Mouse (Mus musculus) MEL (cell line): Measurements from ENCODE around the gene Gm28047. TPM values are rescaled to one million over a fixed set of nuclear protein-coding genes. Genes with fewer than 3 reads are reported as not detected.

ENCODE experiments used
- DNase-seq: peaks from one replicate; pipeline ENCODE4 v3.0.0; 2011; ENCODE audit warnings: low read depth, low spot score
- H3K27ac ChIP-seq: 2 replicates; pipeline ENCODE4 v1.5.1; 2012; ENCODE audit warnings: low read depth, mild to moderate bottlenecking, control low read depth, low read length, moderate library complexity; ENCODE audit not compliant: control insufficient read depth
- H3K27me3 ChIP-seq, 2 experiments: fragments of 150-350 bp in 1 of 2; sonication (generic) in 1 of 2; 2 replicates each; pipeline ENCODE4 v1.6.1; 2012; ENCODE audit warnings: low read length in 2 of 2, mild to moderate bottlenecking in 2 of 2, improper control_type of control experiment in 1 of 2, moderate library complexity in 1 of 2; ENCODE audit not compliant: insufficient read depth in 2 of 2, control insufficient read depth in 1 of 2
- H3K36me3 ChIP-seq, 2 experiments: 2 replicates each; pipeline ENCODE4 v1.6.1; 2012 to 2014; ENCODE audit warnings: low read length in 2 of 2, improper control_type of control experiment in 1 of 2, inconsistent platforms in 1 of 2, mild to moderate bottlenecking in 1 of 2; ENCODE audit not compliant: insufficient read depth in 2 of 2, control insufficient read depth in 1 of 2
- H3K4me1 ChIP-seq, 2 experiments: fragments of 150-350 bp in 1 of 2; sonication (generic) in 1 of 2; 2 replicates each; pipeline ENCODE4 v1.6.1; 2012; ENCODE audit warnings: low read length in 2 of 2, improper control_type of control experiment in 1 of 2, mild to moderate bottlenecking in 1 of 2; ENCODE audit not compliant: insufficient read depth in 2 of 2, control insufficient read depth in 1 of 2
- H3K4me3 ChIP-seq, 2 experiments: fragments of 150-350 bp in 1 of 2; sonication (generic) in 1 of 2; 2 replicates each; pipeline ENCODE4 v1.5.1; 2012; ENCODE audit warnings: low read depth in 2 of 2, low read length in 2 of 2, mild to moderate bottlenecking in 2 of 2, moderate library complexity in 2 of 2, control low read depth in 1 of 2, improper control_type of control experiment in 1 of 2; ENCODE audit not compliant: control insufficient read depth in 1 of 2, insufficient read depth in 1 of 2
- H3K79me2 ChIP-seq: 2 replicates; pipeline ENCODE4 v1.6.1; 2012; ENCODE audit warnings: mild to moderate bottlenecking, low read length, moderate library complexity; ENCODE audit not compliant: control insufficient read depth, poor library complexity, insufficient read depth
- H3K9ac ChIP-seq: 2 replicates; pipeline ENCODE4 v1.6.1; 2012; ENCODE audit warnings: low read depth, mild to moderate bottlenecking, control low read depth, low read length, moderate library complexity; ENCODE audit not compliant: control insufficient read depth, poor library complexity, severe bottlenecking
- H3K9me3 ChIP-seq: fragments of 150-350 bp; sonication (generic); replicated peaks from 2 replicates; pipeline ENCODE4 v1.6.1; 2012; ENCODE audit warnings: mild to moderate bottlenecking, low read length, improper control_type of control experiment, moderate library complexity; ENCODE audit not compliant: insufficient read depth
- BHLHE40 ChIP-seq: IDR thresholded peaks from 2 replicates; pipeline ENCODE4 v1.6.1; 2012; ENCODE audit warnings: low read depth, mild to moderate bottlenecking, inconsistent platforms, low read length, improper control_type of control experiment, borderline replicate concordance
- CHD2 ChIP-seq: IDR thresholded peaks from 2 replicates; pipeline ENCODE4 v1.6.1; 2011; ENCODE audit warnings: low read length, improper control_type of control experiment
- CTCF ChIP-seq, 3 experiments: IDR thresholded peaks in 2 of 3; conservative IDR thresholded peaks in 1 of 3; 2 replicates each; pipeline ENCODE4 v1.5.1; 2011 to 2012; ENCODE audit warnings: low read length in 3 of 3, low read depth in 2 of 3, mild to moderate bottlenecking in 2 of 3, improper control_type of control experiment in 1 of 3, inconsistent platforms in 1 of 3, mixed read lengths in 1 of 3, moderate library complexity in 1 of 3; ENCODE audit not compliant: control insufficient read depth in 1 of 3, insufficient read depth in 1 of 3, poor library complexity in 1 of 3, severe bottlenecking in 1 of 3
- E2F4 ChIP-seq: IDR thresholded peaks from 2 replicates; pipeline ENCODE4 v1.6.1; 2011; ENCODE audit warnings: low read depth, low read length, improper control_type of control experiment, borderline replicate concordance
- EP300 ChIP-seq, 2 experiments: IDR thresholded peaks; 2 replicates each; pipeline ENCODE4 v1.6.1; 2011; ENCODE audit warnings: improper control_type of control experiment in 2 of 2, low read length in 2 of 2, low read depth in 1 of 2, mild to moderate bottlenecking in 1 of 2
- ETS1 ChIP-seq: IDR thresholded peaks from 2 replicates; pipeline ENCODE4 v1.6.1; 2012; ENCODE audit warnings: low read depth, mild to moderate bottlenecking, inconsistent platforms, low read length, improper control_type of control experiment, moderate library complexity
- GABPA ChIP-seq: IDR thresholded peaks from 2 replicates; pipeline ENCODE4 v1.6.1; 2012; ENCODE audit warnings: low read depth, mild to moderate bottlenecking, inconsistent platforms, low read length, improper control_type of control experiment, moderate library complexity
- GATA1 ChIP-seq: IDR thresholded peaks from 2 replicates; pipeline ENCODE4 v1.6.1; 2011; ENCODE audit warnings: low read depth, low read length, improper control_type of control experiment
- HCFC1 ChIP-seq: IDR thresholded peaks from 2 replicates; pipeline ENCODE4 v1.6.1; 2012; ENCODE audit warnings: low read depth, mild to moderate bottlenecking, inconsistent platforms, low read length, improper control_type of control experiment, moderate library complexity
- MAFK ChIP-seq: IDR thresholded peaks from 2 replicates; pipeline ENCODE4 v1.6.1; 2011; ENCODE audit warnings: low read depth, mild to moderate bottlenecking, low read length, improper control_type of control experiment, borderline replicate concordance
- NELFE ChIP-seq: IDR thresholded peaks from 2 replicates; pipeline ENCODE4 v1.6.1; 2011; ENCODE audit warnings: low read depth, low read length, improper control_type of control experiment
- POLR2A ChIP-seq, 2 experiments: IDR thresholded peaks; 2 replicates each; pipeline ENCODE4 v1.6.1; 2011 to 2012; ENCODE audit warnings: low read length in 2 of 2, mild to moderate bottlenecking in 2 of 2, control low read depth in 1 of 2, improper control_type of control experiment in 1 of 2, low read depth in 1 of 2, moderate library complexity in 1 of 2; ENCODE audit not compliant: control insufficient read depth in 1 of 2, insufficient read depth in 1 of 2, poor library complexity in 1 of 2
- POLR2AphosphoS2 ChIP-seq: IDR thresholded peaks from 2 replicates; pipeline ENCODE4 v1.6.1; 2011; ENCODE audit warnings: low read length, improper control_type of control experiment
- POLR2AphosphoS5 ChIP-seq: IDR thresholded peaks from 2 replicates; pipeline ENCODE4 v1.6.1; 2012; ENCODE audit warnings: low read depth, borderline replicate concordance, mild to moderate bottlenecking, inconsistent platforms, low read length, moderate library complexity, mixed read lengths
- RAD21 ChIP-seq: IDR thresholded peaks from 2 replicates; pipeline ENCODE4 v1.6.1; 2011; ENCODE audit warnings: mild to moderate bottlenecking, low read depth, low read length, improper control_type of control experiment
- SIN3A ChIP-seq: IDR thresholded peaks from 2 replicates; pipeline ENCODE4 v1.6.1; 2012; ENCODE audit warnings: low read length, improper control_type of control experiment, inconsistent platforms
- TCF12 ChIP-seq: IDR thresholded peaks from 2 replicates; pipeline ENCODE4 v1.6.1; 2014; ENCODE audit warnings: low read depth, mild to moderate bottlenecking, inconsistent platforms, low read length, improper control_type of control experiment, moderate library complexity
- UBTF ChIP-seq: IDR thresholded peaks from 2 replicates; pipeline ENCODE4 v1.6.1; 2012; ENCODE audit warnings: low read depth, mild to moderate bottlenecking, inconsistent platforms, low read length, improper control_type of control experiment, moderate library complexity, borderline replicate concordance; ENCODE audit not compliant: insufficient read depth
- ZKSCAN1 ChIP-seq: IDR thresholded peaks from 2 replicates; pipeline ENCODE4 v1.6.1; 2012; ENCODE audit warnings: low read depth, mild to moderate bottlenecking, inconsistent platforms, low read length, improper control_type of control experiment, moderate library complexity
- ZMIZ1 ChIP-seq: IDR thresholded peaks from 2 replicates; pipeline ENCODE4 v1.6.1; 2012; ENCODE audit warnings: low read depth, mild to moderate bottlenecking, inconsistent platforms, low read length, improper control_type of control experiment, moderate library complexity
- polyA plus RNA-seq, 2 experiments: library from polyadenylated mRNA; stranded (reverse) in 1 of 2; unstranded in 1 of 2; fragments of >175 nt in 1 of 2; fragments of >200 nt in 1 of 2; gene quantifications; 2 replicates each; pipeline versions ENCODE4 v1.2.1 to v1.2.4; 2012; ENCODE audit warnings: low replicate concordance in 2 of 2, low read depth in 1 of 2; ENCODE audit not compliant: insufficient read length in 2 of 2, insufficient read depth in 1 of 2, missing spikeins in 1 of 2
- total RNA-seq: library from RNA; depleted of rRNA; stranded (reverse); fragments of 300-350 nt; gene quantifications from 2 replicates; pipeline ENCODE4 v1.2.3, GENCODE M21; 2012

Gm28047 gene
- total and polyA plus RNA-seq, 3 experiments, result 0.52 TPM; not detected in 2

- TF ChIP-seq POLR2A (IDR thresholded peaks at IDR 0.05; ENCODE audit: control insufficient read depth in 1 of 2, insufficient read depth in 1 of 2, low read depth in 1 of 2, low read length in 2 of 2, poor library complexity in 1 of 2), result no peak
- Histone ChIP-seq H3K9me3 (no peaks in the 10 kb centered on the region), H3K9ac (no peak overlapping the region), H3K27ac (no peak overlapping the region), H3K36me3 (peaks cover 2 to 14% of the 10 kb centered on the region in 2 experiments; a peak in 3 of 4 replicates), H3K27me3 (no peaks in the 10 kb centered on the region), H3K79me2 (no peaks in the 10 kb centered on the region), H3K4me1 (peaks cover 7 to 26% of the 10 kb centered on the region in 2 experiments), H3K4me3 (no peak overlapping the region)
- DNase-seq, result no peak
Measured at GRCm38 (mm10) chr15:102508336-102508735, 116.5 kb downstream of the Gm28047 start.

- H3K27me3 ChIP-seq, result no peaks in the 10 kb centered on the region
- peaks cover 2 to 14% of the 10 kb centered on the region in 2 experiments; a peak in 3 of 4 replicates for H3K36me3 ChIP-seq
- peaks cover 7 to 26% of the 10 kb centered on the region in 2 experiments for H3K4me1 ChIP-seq
- no peak for DNase-seq
- no peaks in the 10 kb centered on the region for H3K9me3 ChIP-seq
- H3K79me2 ChIP-seq, result no peaks in the 10 kb centered on the region
- no peak overlapping the region for H3K4me3 ChIP-seq
- TF ChIP-seq GATA1 (no peak), E2F4 (no peak), RAD21 (no peak), ZMIZ1 (no peak), HCFC1 (no peak), CTCF (IDR thresholded peaks at IDR 0.05 in 2 of 3, conservative IDR thresholded peaks at IDR 0.05 in 1 of 3; ENCODE audit: control insufficient read depth in 1 of 3, insufficient read depth in 1 of 3, low read depth in 2 of 3, low read length in 3 of 3, poor library complexity in 1 of 3, severe bottlenecking in 1 of 3) (no peak), POLR2AphosphoS2 (no peak; the same call in 1 of the 2 replicates), CHD2 (no peak), POLR2AphosphoS5 (no peak)
- H3K27ac ChIP-seq, result no peak overlapping the region
- no peak overlapping the region for H3K9ac ChIP-seq
Measured at GRCm38 (mm10) chr15:102507561-102507960, 117.3 kb downstream of the Gm28047 start.

- Histone ChIP-seq H3K4me3 (no peak overlapping the region), H3K4me1 (peaks cover 7 to 26% of the 10 kb centered on the region in 2 experiments)
- TF ChIP-seq EP300 (IDR thresholded peaks at IDR 0.05; ENCODE audit: low read depth in 1 of 2, low read length in 2 of 2) (no peak), ETS1 (no peak), UBTF (no peak), ZMIZ1 (0 out of 2 replicates have a peak, but pooled peaks have one; percentile 20), POLR2AphosphoS2 (peak; percentile 76; the same call in 1 of the 2 replicates), BHLHE40 (no peak), SIN3A (no peak), MAFK (no peak), ZKSCAN1 (0 out of 2 replicates have a peak, but pooled peaks have one; percentile 2), GABPA (no peak), TCF12 (no peak), GATA1 (no peak), NELFE (0 out of 2 replicates have a peak, but pooled peaks have one; percentile 14)
- TF ChIP-seq, all 39 proteins: peak for 4
- Histone ChIP-seq H3K79me2 (no peaks in the 10 kb centered on the region), H3K36me3 (peaks cover 7 to 14% of the 10 kb centered on the region in 2 experiments), H3K9ac (no peak overlapping the region), H3K27me3 (no peaks in the 10 kb centered on the region), H3K27ac (no peak overlapping the region), H3K9me3 (no peaks in the 10 kb centered on the region)
- no peak for DNase-seq
Measured at GRCm38 (mm10) chr15:102506864-102507263, 118.0 kb downstream of the Gm28047 start.
